Mouse (Mus musculus) hindbrain, embryonic 11.5 days (tissue): ENCODE results near the gene Gm20388. TPM values are rescaled to one million over a fixed set of nuclear protein-coding genes. Genes with fewer than 3 reads are reported as not detected.

Experiments used
- ATAC-seq: fragments of 200-750 bp; cut with Nextera tagmentation; 2 replicates; pipeline ENCODE4 v1.8.0; 2017; ENCODE audit warnings: mild to moderate bottlenecking, moderate TSS enrichment, moderate library complexity; ENCODE audit not compliant: low FRiP score
- DNase-seq: peaks from one replicate; pipeline ENCODE4 v3.0.0-alpha.2; 2015; ENCODE audit warnings: low spot score
- H3K27ac ChIP-seq: fragments of 300-500 bp; sonication (generic); 2 replicates; pipeline ENCODE4 v1.5.1; 2014; ENCODE audit warnings: mild to moderate bottlenecking, low read depth, low read length
- H3K27me3 ChIP-seq: fragments of 300-500 bp; sonication (generic); 2 replicates; pipeline ENCODE4 v1.6.1; 2014; ENCODE audit warnings: mild to moderate bottlenecking, low read length, moderate library complexity, mixed read lengths; ENCODE audit not compliant: control insufficient read depth, insufficient read depth
- H3K36me3 ChIP-seq: fragments of 300-500 bp; sonication (generic); 2 replicates; pipeline ENCODE4 v1.6.1; 2014; ENCODE audit warnings: mild to moderate bottlenecking, low read length, moderate library complexity, mixed read lengths; ENCODE audit not compliant: control insufficient read depth, insufficient read depth
- H3K4me1 ChIP-seq: fragments of 300-500 bp; sonication (generic); replicated peaks from 2 replicates; pipeline ENCODE4 v1.6.1; 2014; ENCODE audit warnings: low read length, mixed read lengths; ENCODE audit not compliant: control insufficient read depth, insufficient read depth
- H3K4me2 ChIP-seq: fragments of 300-500 bp; sonication (generic); replicated peaks from 2 replicates; pipeline ENCODE4 v1.6.1; 2014; ENCODE audit warnings: mild to moderate bottlenecking, low read depth, low read length
- H3K4me3 ChIP-seq: fragments of 300-500 bp; sonication (generic); 2 replicates; pipeline ENCODE4 v1.5.1; 2014; ENCODE audit warnings: low read depth, low read length
- H3K9ac ChIP-seq: fragments of 300-500 bp; sonication (generic); 2 replicates; pipeline ENCODE4 v1.6.1; 2014; ENCODE audit warnings: low read depth, low read length
- H3K9me3 ChIP-seq: fragments of 300-500 bp; sonication (generic); 2 replicates; pipeline ENCODE4 v1.6.1; 2016; ENCODE audit warnings: low read length; ENCODE audit not compliant: control insufficient read depth
- WGBS: fragments of 180-500 bp; shearing (Covaris S2); extraction: QIAGEN DNeasy Blood & Tissue Kit; methylation state at CpG from one replicate; pipeline ENCODE4 v1.1.7; 2014; 5-methylcytosine and 5-hydroxymethylcytosine counted together
- polyA plus RNA-seq: library from polyadenylated mRNA; unstranded; fragments of >200 nt; fragmentation: Nextera tagmentation; extraction: Ambion mirVana; gene quantifications from 2 replicates; pipeline ENCODE4 v1.2.1, GENCODE M21; 2014

Gm20388 gene
- polyA plus RNA-seq, 1 experiment from 2014 or later = 11.8 TPM

- H3K27ac ChIP-seq = no peak overlapping the region
- no peak overlapping the region for H3K4me3 ChIP-seq
- H3K36me3 ChIP-seq = no peaks in the 10 kb centered on the region
- H3K4me2 ChIP-seq = no peak overlapping the region
- no peak for ATAC-seq
- H3K9me3 ChIP-seq = no peaks in the 10 kb centered on the region
- no peak overlapping the region for H3K9ac ChIP-seq
- WGBS = 83% methylated on average over 4 of the region's 4 CpGs
- H3K4me1 ChIP-seq = no peaks in the 10 kb centered on the region
- no peaks in the 10 kb centered on the region for H3K27me3 ChIP-seq
- no peak for DNase-seq
These were observed 3087.3 kb downstream of the Gm20388 start for GRCm38 (mm10) chr8:122997963-122998362.

DNA sequence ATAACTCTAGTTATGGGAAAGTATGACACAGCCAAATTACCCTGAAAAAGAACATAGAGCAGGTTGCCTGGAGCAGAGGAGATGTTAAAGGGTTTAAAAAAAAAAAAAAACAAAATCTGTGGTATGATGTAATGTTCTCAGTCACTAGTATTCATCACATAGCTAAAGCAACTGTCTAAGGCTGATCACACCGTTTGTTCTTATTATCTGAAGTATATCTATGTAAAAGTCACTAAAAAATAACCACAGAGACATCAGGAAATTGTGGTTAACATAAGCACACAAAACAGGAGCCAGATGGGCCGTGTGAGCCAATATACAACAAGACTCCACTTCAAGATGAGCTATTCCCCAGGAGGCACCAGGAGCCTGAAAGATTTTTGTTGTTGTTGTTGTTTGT, 3089.7 kb downstream of the Gm20388 start:
- ATAC-seq = no peak
- Histone ChIP-seq H3K9ac (no peak overlapping the region), H3K27me3 (no peaks in the 10 kb centered on the region), H3K4me3 (no peak overlapping the region), H3K27ac (no peak overlapping the region), H3K4me1 (no peaks in the 10 kb centered on the region), H3K4me2 (no peak overlapping the region), H3K9me3 (no peaks in the 10 kb centered on the region), H3K36me3 (no peaks in the 10 kb centered on the region)
- 84% methylated on average over 2 of the region's 2 CpGs for WGBS
- DNase-seq = no peak

DNA sequence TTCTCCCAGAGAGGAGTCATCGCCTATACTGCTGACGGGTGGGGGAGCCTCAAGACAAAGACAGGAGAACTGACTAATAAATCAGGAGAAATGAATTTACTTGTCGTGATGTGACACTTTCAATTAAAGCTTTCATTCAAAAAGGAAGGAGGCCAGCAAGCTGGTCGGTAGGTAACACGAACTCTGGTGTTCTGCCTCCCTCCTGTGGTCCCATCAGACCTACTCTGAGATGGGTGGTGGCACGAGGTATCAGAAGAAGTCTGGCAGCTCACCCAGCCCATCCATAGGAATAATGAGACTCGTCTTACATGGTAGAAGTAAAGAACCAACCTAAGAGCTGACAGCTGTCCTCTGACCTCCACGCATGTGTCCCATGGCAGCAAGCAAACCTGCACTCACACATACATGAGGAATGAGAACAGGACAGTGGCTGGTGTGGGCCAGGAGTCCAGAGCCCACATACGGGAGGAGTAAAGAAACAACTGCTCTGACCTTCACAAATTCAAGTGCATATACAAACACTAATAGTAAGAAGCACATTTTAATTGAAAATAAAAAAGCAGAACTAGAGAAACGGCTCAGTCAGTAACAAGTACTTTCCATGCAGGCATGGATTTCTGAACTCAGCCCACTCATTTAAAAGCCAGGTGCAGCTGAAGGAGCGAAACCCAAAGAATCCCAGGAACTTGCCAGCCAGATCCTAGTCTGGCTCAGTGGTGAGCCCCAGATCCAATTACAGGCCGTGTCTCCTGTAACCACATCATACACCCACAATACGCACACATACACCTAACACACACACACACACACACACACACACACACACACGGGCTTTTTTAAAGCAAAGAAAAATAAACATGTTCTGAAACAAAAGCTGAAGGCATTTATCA, 3093.6 kb downstream of the Gm20388 start:
- WGBS = 72% methylated on average over 14 of the region's 14 CpGs
- DNase-seq (no peak), ATAC-seq (no peak)
- Histone ChIP-seq H3K4me3 (no peak overlapping the region), H3K36me3 (no peaks in the 10 kb centered on the region), H3K27ac (no peak overlapping the region), H3K9ac (no peak overlapping the region), H3K27me3 (no peaks in the 10 kb centered on the region), H3K4me2 (no peak overlapping the region), H3K9me3 (no peaks in the 10 kb centered on the region), H3K4me1 (no peaks in the 10 kb centered on the region)

GRCm38 (mm10) chr8:123005328-123005727, 3094.7 kb downstream of the Gm20388 start:
- Histone ChIP-seq H3K27me3 (no peaks in the 10 kb centered on the region), H3K4me3 (no peak overlapping the region), H3K4me1 (no peaks in the 10 kb centered on the region), H3K4me2 (no peak overlapping the region), H3K9ac (no peak overlapping the region), H3K27ac (no peak overlapping the region), H3K9me3 (no peaks in the 10 kb centered on the region), H3K36me3 (no peaks in the 10 kb centered on the region)
- no peak for ATAC-seq
- WGBS = 84% methylated on average over 3 of the region's 3 CpGs
- no peak for DNase-seq

- 91% methylated on average over 5 of the region's 5 CpGs for WGBS
- Histone ChIP-seq H3K4me3 (no peak overlapping the region), H3K27ac (no peak overlapping the region), H3K36me3 (no peaks in the 10 kb centered on the region), H3K9me3 (no peaks in the 10 kb centered on the region), H3K9ac (no peak overlapping the region), H3K4me1 (no peaks in the 10 kb centered on the region), H3K27me3 (no peaks in the 10 kb centered on the region), H3K4me2 (no peak overlapping the region)
- DNase-seq = no peak
- no peak for ATAC-seq
These were observed 3095.2 kb downstream of the Gm20388 start for GRCm38 (mm10) chr8:123005805-123006204.

DNA sequence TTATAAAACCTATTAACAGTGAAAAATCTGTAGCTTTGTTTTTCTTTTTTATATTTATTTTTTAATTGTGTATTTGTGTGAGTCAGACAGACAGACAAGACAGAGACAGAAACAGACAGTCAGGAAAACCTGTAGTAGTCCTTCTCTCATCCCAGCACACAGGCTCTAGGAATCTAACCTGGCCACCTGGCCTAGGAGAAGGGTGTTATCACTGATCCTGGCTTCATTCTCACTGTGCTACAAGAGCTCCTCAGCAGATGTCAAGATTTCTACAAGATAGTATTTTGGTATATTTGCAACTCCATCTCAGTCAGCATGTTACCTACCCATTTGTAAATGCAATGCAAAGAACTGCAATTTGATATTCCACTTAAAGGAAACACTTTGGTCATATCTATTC, 3100.7 kb downstream of the Gm20388 start:
- ATAC-seq = no peak
- H3K9me3 ChIP-seq = no peaks in the 10 kb centered on the region
- no peaks in the 10 kb centered on the region for H3K27me3 ChIP-seq
- no peak overlapping the region for H3K4me2 ChIP-seq
- no peak overlapping the region for H3K9ac ChIP-seq
- no peak for DNase-seq
- H3K36me3 ChIP-seq = no peaks in the 10 kb centered on the region
- no peaks in the 10 kb centered on the region for H3K4me1 ChIP-seq
- no peak overlapping the region for H3K4me3 ChIP-seq
- no peak overlapping the region for H3K27ac ChIP-seq

DNA sequence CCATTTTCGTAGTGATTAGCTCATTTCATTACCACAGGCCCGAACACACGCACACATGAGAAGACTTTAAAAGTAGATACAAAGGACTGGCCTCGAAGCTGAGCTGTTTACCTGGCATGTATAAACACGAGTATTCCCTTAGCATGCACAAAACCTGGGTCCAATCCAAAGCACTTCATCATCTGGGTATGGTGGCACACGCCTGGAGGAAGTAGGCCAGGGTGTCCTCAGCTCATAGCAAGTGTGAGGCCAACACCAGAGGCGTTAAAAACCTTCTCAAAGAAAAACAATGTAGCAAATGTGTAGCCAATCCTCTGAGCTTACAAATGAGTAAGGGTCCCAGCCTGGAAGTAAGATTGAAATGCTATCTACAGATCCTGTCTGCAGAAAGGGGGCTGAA, 3103.8 kb downstream of the Gm20388 start:
- H3K36me3 ChIP-seq = no peaks in the 10 kb centered on the region
- no peak for DNase-seq
- no peak overlapping the region for H3K4me2 ChIP-seq
- no peaks in the 10 kb centered on the region for H3K27me3 ChIP-seq
- ATAC-seq = no peak
- no peaks in the 10 kb centered on the region for H3K9me3 ChIP-seq
- H3K4me3 ChIP-seq = no peak overlapping the region
- WGBS = 92% methylated on average over 7 of the region's 7 CpGs
- H3K4me1 ChIP-seq = no peaks in the 10 kb centered on the region
- no peak overlapping the region for H3K27ac ChIP-seq
- H3K9ac ChIP-seq = no peak overlapping the region

DNA sequence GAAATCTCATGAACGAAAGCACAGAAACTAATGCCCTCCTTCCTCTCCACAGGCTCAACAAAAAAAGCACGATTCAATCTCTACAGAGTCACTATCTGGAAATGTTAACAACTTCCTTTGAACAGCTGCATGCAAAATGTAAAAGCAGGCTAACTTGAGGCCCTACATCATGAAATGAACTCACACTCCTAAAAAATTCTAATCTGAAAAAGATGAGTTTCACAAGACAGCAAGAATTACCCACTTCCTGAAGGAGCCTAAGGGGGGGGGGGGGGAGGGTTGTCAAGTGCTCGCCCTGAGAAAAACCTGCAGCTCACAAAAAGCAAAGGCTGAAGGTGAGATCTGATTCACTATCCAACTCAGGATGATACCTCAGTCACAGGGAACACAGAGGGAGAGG, 3104.4 kb downstream of the Gm20388 start:
- no peak overlapping the region for H3K9ac ChIP-seq
- 88% methylated on average over 3 of the region's 3 CpGs for WGBS
- H3K9me3 ChIP-seq = no peaks in the 10 kb centered on the region
- H3K27me3 ChIP-seq = no peaks in the 10 kb centered on the region
- no peak overlapping the region for H3K27ac ChIP-seq
- DNase-seq (no peak), ATAC-seq (no peak)
- H3K4me3 ChIP-seq = no peak overlapping the region
- H3K4me1 ChIP-seq = no peaks in the 10 kb centered on the region
- no peaks in the 10 kb centered on the region for H3K36me3 ChIP-seq
- no peak overlapping the region for H3K4me2 ChIP-seq

DNA sequence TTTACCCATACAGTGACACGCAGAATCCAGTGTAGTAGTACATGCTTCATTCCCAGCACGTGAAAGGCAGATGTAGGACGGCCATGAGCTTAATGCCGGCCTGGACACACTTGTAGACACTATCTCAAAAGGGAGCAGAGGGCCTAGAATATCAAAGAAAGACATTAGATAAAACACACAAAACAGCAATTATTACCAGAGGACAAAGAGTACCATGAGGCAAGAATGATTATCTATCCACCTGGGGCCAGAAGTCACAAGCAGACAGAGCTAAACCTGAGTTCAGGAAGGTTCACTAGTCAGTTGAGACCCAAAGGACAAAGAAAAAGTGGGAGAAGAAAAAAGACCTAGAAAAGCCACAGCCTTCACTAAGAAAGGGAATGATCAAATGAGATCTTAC, 3106.5 kb downstream of the Gm20388 start:
- Histone ChIP-seq H3K4me1 (no peaks in the 10 kb centered on the region), H3K4me3 (no peak overlapping the region), H3K27me3 (no peaks in the 10 kb centered on the region), H3K4me2 (no peak overlapping the region), H3K36me3 (no peaks in the 10 kb centered on the region), H3K27ac (no peak overlapping the region), H3K9me3 (no peaks in the 10 kb centered on the region), H3K9ac (no peak overlapping the region)
- no peak for ATAC-seq
- 94% methylated on average over 4 of the region's 4 CpGs for WGBS
- DNase-seq = no peak
